Mouse (Mus musculus): ENCODE data around the gene Fbxo7. TPM values are rescaled to one million over a fixed set of nuclear protein-coding genes. Genes with fewer than 3 reads are reported as not detected.

The Fbxo7 gene
- polyA plus RNA-seq, 1 experiment = 36.8 TPM

DNA sequence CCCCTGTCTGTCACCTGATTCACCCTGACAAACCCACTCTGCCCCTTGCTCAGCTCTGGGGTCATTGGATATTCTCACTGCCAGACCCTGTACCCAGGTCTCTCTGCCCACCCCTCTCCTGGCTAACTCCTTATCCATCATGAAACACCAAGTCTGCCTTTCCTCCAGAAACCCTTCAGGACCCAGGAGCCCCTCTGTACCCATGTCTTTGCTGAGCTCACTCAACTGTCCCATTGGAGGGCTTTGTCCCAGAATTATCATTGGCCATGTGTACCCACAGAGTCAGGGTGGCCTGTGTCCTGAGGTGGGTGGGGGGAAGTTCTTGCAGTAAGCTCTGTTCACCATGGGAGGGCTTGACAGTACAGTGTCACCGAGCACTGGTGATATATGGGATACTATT lies 43.9 kb downstream of the Fbxo7 start:
- H3K27ac ChIP-seq (ENCODE audit: control insufficient read depth, insufficient read depth, low read depth, low read length) = no peak overlapping the region
- H3K4me3 ChIP-seq (ENCODE audit: control insufficient read depth, low read depth, low read length) = no peak overlapping the region
- H3K27me3 ChIP-seq (ENCODE audit: control insufficient read depth, insufficient read depth, low read length) = no peaks in the 10 kb centered on the region
- TF ChIP-seq POLR2A (IDR thresholded peaks at IDR 0.05; ENCODE audit: control insufficient read depth, low read depth, low read length) (no peak), CTCF (IDR thresholded peaks at IDR 0.05; ENCODE audit: control insufficient read depth, insufficient read depth, insufficient replicate concordance, low read depth, low read length) (no peak)
- no peaks in the 10 kb centered on the region for H3K36me3 ChIP-seq (ENCODE audit: control insufficient read depth, insufficient read depth, low read length)
- peaks cover 4% of the 10 kb centered on the region; the same call in 1 of the 2 replicates for H3K4me1 ChIP-seq (ENCODE audit: control insufficient read depth, insufficient read depth, low read length)

DNA sequence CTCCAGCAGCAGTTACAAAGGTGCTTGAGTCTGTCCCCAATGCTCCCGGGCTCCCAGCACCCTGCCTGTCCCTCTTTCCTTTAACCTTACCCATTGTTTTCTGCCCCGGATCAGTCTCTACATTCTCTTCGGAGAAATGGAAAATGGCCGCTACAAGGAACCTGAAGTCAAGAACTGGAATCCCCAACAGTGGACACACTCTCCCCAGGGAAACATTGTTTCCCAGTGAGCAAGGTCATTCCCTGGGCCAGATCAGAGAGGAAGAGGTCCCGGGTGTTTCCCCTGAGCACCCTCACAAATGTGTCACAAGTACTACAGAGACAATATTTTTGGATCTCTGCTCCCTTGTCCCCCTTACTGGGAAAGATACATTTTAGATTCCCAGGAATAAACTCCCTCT lies 44.9 kb downstream of the Fbxo7 start:
- H3K4me3 ChIP-seq (ENCODE audit: control insufficient read depth, low read depth, low read length) = no peak overlapping the region
- no peak overlapping the region for H3K27ac ChIP-seq (ENCODE audit: control insufficient read depth, insufficient read depth, low read depth, low read length)
- peaks cover 4% of the 10 kb centered on the region; the same call in 1 of the 2 replicates for H3K4me1 ChIP-seq (ENCODE audit: control insufficient read depth, insufficient read depth, low read length)
- no peak for TF ChIP-seq POLR2A (IDR thresholded peaks at IDR 0.05; ENCODE audit: control insufficient read depth, low read depth, low read length)
- no peaks in the 10 kb centered on the region for H3K27me3 ChIP-seq (ENCODE audit: control insufficient read depth, insufficient read depth, low read length)
- no peaks in the 10 kb centered on the region for H3K36me3 ChIP-seq (ENCODE audit: control insufficient read depth, insufficient read depth, low read length)

GRCm38 (mm10) chr10:86067911-86068310 lies 46.1 kb downstream of the Fbxo7 start:
- H3K4me1 ChIP-seq (ENCODE audit: control insufficient read depth, insufficient read depth, low read length) = peaks cover 4% of the 10 kb centered on the region; the same call in 1 of the 2 replicates
- H3K27me3 ChIP-seq (ENCODE audit: control insufficient read depth, insufficient read depth, low read length) = no peaks in the 10 kb centered on the region
- no peak for TF ChIP-seq CTCF (IDR thresholded peaks at IDR 0.05; ENCODE audit: control insufficient read depth, insufficient read depth, insufficient replicate concordance, low read depth, low read length)
- TF ChIP-seq POLR2A (IDR thresholded peaks at IDR 0.05; ENCODE audit: control insufficient read depth, low read depth, low read length) = no peak
- H3K27ac ChIP-seq (ENCODE audit: control insufficient read depth, insufficient read depth, low read depth, low read length) = no peak overlapping the region
- no peak overlapping the region for H3K4me3 ChIP-seq (ENCODE audit: control insufficient read depth, low read depth, low read length)
- H3K36me3 ChIP-seq (ENCODE audit: control insufficient read depth, insufficient read depth, low read length) = no peaks in the 10 kb centered on the region

DNA sequence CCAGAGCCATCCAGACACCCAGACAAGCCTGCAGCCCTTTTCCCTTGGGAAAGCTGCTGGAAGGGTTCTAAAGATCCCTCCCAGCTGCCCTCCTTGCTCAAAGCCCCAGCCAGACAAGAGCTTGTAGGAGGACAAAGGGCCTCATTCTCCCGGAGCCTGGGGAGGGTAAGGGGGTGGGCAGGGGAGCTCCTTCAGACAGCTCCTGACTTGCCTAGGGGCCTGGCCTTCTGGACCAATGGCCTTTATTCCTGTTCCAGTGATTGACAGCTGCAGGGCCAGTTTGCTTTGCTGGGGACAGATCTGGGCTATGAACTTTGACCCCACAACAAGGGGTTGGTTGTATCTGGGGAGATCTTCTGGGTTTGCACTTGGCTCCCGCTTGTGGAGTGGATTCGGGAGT lies 47.6 kb downstream of the Fbxo7 start:
- Histone ChIP-seq H3K27me3 (ENCODE audit: control insufficient read depth, insufficient read depth, low read length) (no peaks in the 10 kb centered on the region), H3K27ac (ENCODE audit: control insufficient read depth, insufficient read depth, low read depth, low read length) (no peak overlapping the region), H3K4me3 (ENCODE audit: control insufficient read depth, low read depth, low read length) (no peak overlapping the region), H3K36me3 (ENCODE audit: control insufficient read depth, insufficient read depth, low read length) (no peaks in the 10 kb centered on the region), H3K4me1 (ENCODE audit: control insufficient read depth, insufficient read depth, low read length) (peaks cover 4% of the 10 kb centered on the region; the same call in 1 of the 2 replicates)
- TF ChIP-seq POLR2A (IDR thresholded peaks at IDR 0.05; ENCODE audit: control insufficient read depth, low read depth, low read length) (no peak), CTCF (IDR thresholded peaks at IDR 0.05; ENCODE audit: control insufficient read depth, insufficient read depth, insufficient replicate concordance, low read depth, low read length) (no peak)

DNA sequence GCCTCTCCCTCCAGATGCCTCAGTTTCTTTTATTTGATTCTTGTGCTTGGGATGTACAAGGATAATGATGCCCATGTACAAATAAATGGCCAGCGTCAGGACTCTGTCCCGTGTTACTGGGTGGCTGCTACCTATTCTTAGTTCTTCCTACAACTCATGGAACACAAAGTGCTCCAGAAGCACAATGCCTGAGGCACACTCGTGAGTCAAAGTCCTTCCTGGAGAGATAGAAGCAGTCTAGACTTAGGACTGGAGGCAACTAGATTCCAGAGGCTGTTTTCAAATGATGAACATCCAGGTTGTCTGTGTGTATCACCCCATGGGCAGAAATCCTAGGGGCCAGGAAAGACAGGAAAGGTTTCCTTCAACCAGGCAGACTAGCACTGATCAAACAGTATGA lies 49.0 kb downstream of the Fbxo7 start:
- H3K4me1 ChIP-seq (ENCODE audit: control insufficient read depth, insufficient read depth, low read length) = peaks cover 4% of the 10 kb centered on the region; the same call in 1 of the 2 replicates
- H3K4me3 ChIP-seq (ENCODE audit: control insufficient read depth, low read depth, low read length) = no peak overlapping the region
- TF ChIP-seq CTCF (IDR thresholded peaks at IDR 0.05; ENCODE audit: control insufficient read depth, insufficient read depth, insufficient replicate concordance, low read depth, low read length) (no peak), POLR2A (IDR thresholded peaks at IDR 0.05; ENCODE audit: control insufficient read depth, low read depth, low read length) (no peak)
- no peak overlapping the region for H3K27ac ChIP-seq (ENCODE audit: control insufficient read depth, insufficient read depth, low read depth, low read length)
- no peaks in the 10 kb centered on the region for H3K36me3 ChIP-seq (ENCODE audit: control insufficient read depth, insufficient read depth, low read length)
- no peaks in the 10 kb centered on the region for H3K27me3 ChIP-seq (ENCODE audit: control insufficient read depth, insufficient read depth, low read length)

DNA sequence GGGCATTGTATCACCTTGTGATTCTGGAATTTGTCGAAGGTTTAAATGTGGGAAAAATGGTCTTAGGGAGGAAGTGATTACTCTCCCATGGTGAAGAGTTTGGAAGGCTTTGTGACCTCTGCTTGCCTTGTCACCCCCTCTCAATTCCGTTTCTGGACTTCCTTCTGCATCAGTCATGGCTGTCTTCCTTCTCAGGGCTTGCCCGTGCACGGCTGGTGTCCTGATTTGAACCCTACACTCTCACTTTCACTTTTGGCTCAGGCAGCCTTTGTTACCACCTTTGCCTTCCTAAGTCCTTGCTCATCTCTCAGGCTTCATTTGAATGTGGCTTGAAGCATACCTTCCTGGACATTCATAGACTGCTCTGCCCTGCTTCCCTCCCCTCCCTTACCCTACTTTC lies 52.4 kb downstream of the Fbxo7 start:
- H3K36me3 ChIP-seq (ENCODE audit: control insufficient read depth, insufficient read depth, low read length) = no peaks in the 10 kb centered on the region
- H3K4me1 ChIP-seq (ENCODE audit: control insufficient read depth, insufficient read depth, low read length) = no peaks in the 10 kb centered on the region
- H3K27me3 ChIP-seq (ENCODE audit: control insufficient read depth, insufficient read depth, low read length) = no peaks in the 10 kb centered on the region
- H3K27ac ChIP-seq (ENCODE audit: control insufficient read depth, insufficient read depth, low read depth, low read length) = no peak overlapping the region
- H3K4me3 ChIP-seq (ENCODE audit: control insufficient read depth, low read depth, low read length) = no peak overlapping the region
- TF ChIP-seq CTCF (IDR thresholded peaks at IDR 0.05; ENCODE audit: control insufficient read depth, insufficient read depth, insufficient replicate concordance, low read depth, low read length) = no peak
- no peak for TF ChIP-seq POLR2A (IDR thresholded peaks at IDR 0.05; ENCODE audit: control insufficient read depth, low read depth, low read length)

- Histone ChIP-seq H3K4me1 (ENCODE audit: control insufficient read depth, insufficient read depth, low read length) (peaks cover 3% of the 10 kb centered on the region), H3K27me3 (ENCODE audit: control insufficient read depth, insufficient read depth, low read length) (no peaks in the 10 kb centered on the region), H3K27ac (ENCODE audit: control insufficient read depth, insufficient read depth, low read depth, low read length) (no peak overlapping the region), H3K4me3 (ENCODE audit: control insufficient read depth, low read depth, low read length) (no peak overlapping the region), H3K36me3 (ENCODE audit: control insufficient read depth, insufficient read depth, low read length) (no peaks in the 10 kb centered on the region)
- no peak for TF ChIP-seq CTCF (IDR thresholded peaks at IDR 0.05; ENCODE audit: control insufficient read depth, insufficient read depth, insufficient replicate concordance, low read depth, low read length)
- TF ChIP-seq POLR2A (IDR thresholded peaks at IDR 0.05; ENCODE audit: control insufficient read depth, low read depth, low read length) = no peak
Measured at GRCm38 (mm10) chr10:86074971-86075711, 53.4 kb downstream of the Fbxo7 start.

Data from testis, adult 2 months (tissue).